9 mouse cellular contexts compared by ENCODE assay signal in the genomic region with DNA sequence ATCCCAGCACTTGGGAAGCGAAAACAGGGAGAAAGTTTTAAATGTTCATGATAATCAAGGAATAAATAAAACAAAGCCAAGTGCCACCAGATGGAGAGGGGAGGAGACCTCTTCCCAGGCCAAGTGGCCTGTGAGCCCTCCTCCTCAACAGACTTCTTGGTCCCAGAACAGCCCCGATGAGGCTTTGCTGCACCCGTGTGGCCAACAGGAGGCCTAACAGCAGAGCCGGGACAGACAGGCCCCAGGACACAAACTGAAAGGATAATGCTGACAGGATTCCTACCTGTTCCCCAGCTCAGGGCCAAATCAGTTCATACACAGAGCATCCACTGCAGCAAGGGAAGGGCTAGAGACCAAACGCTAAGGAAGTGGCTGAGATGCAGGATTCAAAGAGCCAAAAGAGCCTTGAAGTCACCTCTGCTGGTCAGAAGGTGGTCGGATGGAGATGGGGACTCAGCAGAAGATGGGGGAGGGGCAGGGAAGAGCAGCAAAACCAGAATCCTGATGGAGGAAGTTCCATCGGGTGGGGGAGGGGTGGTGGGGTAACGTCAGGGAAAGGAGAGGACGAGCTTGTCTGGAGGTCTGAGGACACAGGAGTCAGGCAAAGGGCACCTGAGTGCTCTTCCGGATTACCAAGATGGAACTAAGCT. TPM values are rescaled to one million over a fixed set of nuclear protein-coding genes. Genes with fewer than 3 reads are reported as not detected.
DNase-seq lines count a peak whose midpoint lies in the region; ATAC-seq and TF ChIP-seq lines count a peak whose summit lies in the region.
"Had no signal": no experiment of that assay in that cellular context is flagged by ENCODE, and none has a peak within 500 bp of the region (broad histone marks: within the 10 kb centered on the region; RNA-seq: fewer than 3 reads in every experiment).

No protein-coding gene starts in this region.

- H3K4me3 ChIP-seq in cerebellum, adult 2 months (replicated peaks; ENCODE audit: insufficient read depth, low read depth, low read length), result no peak overlapping the region
- H3K4me3 ChIP-seq in hindbrain, postnatal 0 days (ENCODE audit: low read length), result no peak overlapping the region
- no peak overlapping the region for H3K4me3 ChIP-seq in midbrain, embryonic 13.5 days (replicated peaks)
- H3K4me3 ChIP-seq: limb, embryonic 15.5 days had no signal

- H3K4me2 ChIP-seq in hindbrain, postnatal 0 days (ENCODE audit: low read depth, low read length), result no peak overlapping the region
- H3K4me2 ChIP-seq in midbrain, embryonic 13.5 days (replicated peaks), result no peak overlapping the region
- H3K4me2 ChIP-seq: limb, embryonic 15.5 days had no signal

- peak; percentile 68 to 76 for DNase-seq in left cerebral cortex, adult 18-20 months (ENCODE audit: low spot score in 2 of 2)
- no peak for DNase-seq in left cerebral cortex, adult 11 months (ENCODE audit: low spot score)
- DNase-seq in cerebellum, adult 2 months, result peak; percentile 70 to 71
- DNase-seq in forelimb bud, embryonic 11.5 days (ENCODE audit: low read depth, low spot score), result peak; percentile 67
- peak; percentile 86 for DNase-seq in hindbrain, postnatal 0 days (ENCODE audit: low spot score)
- peak; percentile 58 to 74 for DNase-seq in left cerebral cortex, postnatal 14 days (ENCODE audit: low spot score in 2 of 2)
- DNase-seq in testis, postnatal 10 days (ENCODE audit: low spot score), result peak; percentile 75

- H3K36me3 ChIP-seq in hindbrain, postnatal 0 days (ENCODE audit: insufficient read depth, low read length), result no peaks in the 10 kb centered on the region
- H3K36me3 ChIP-seq in midbrain, embryonic 13.5 days, result no peaks in the 10 kb centered on the region

- ATAC-seq in hindbrain, postnatal 0 days, result peak; percentile 86
- ATAC-seq in midbrain, embryonic 13.5 days, result peak; percentile 69

- no peak for TF ChIP-seq POLR2A in cerebellum, adult 2 months (IDR thresholded peaks at IDR 0.05; ENCODE audit: borderline replicate concordance, insufficient read depth, low read length)

- H3K4me1 ChIP-seq in cerebellum, adult 2 months (ENCODE audit: control insufficient read depth, insufficient read depth, low read length), result peaks cover 3% of the 10 kb centered on the region; the same call in 1 of the 2 replicates
- no peaks in the 10 kb centered on the region for H3K4me1 ChIP-seq in hindbrain, postnatal 0 days (ENCODE audit: insufficient read depth, low read length)
- H3K4me1 ChIP-seq in midbrain, embryonic 13.5 days (replicated peaks), result peaks cover 8% of the 10 kb centered on the region; the same call in 1 of the 2 replicates

- H3K27ac ChIP-seq in cerebellum, adult 2 months (ENCODE audit: insufficient read depth, low read length), result no peak overlapping the region
- H3K27ac ChIP-seq in hindbrain, postnatal 0 days, result no peak overlapping the region
- no peak overlapping the region for H3K27ac ChIP-seq in midbrain, embryonic 13.5 days
- H3K27ac ChIP-seq: limb, embryonic 15.5 days had no signal

- intact Hi-C loops in left cerebral cortex, postnatal 14 days (cut with DNase I), result loop anchor here (1.0 to 2.0 kb wide), 2 partner anchors 255 to 298 kb away; no protein-coding TSS in a partner anchor

- H3K27me3 ChIP-seq in cerebellum, adult 2 months (ENCODE audit: control insufficient read depth, insufficient read depth, low read length), result no peaks in the 10 kb centered on the region
- H3K27me3 ChIP-seq in hindbrain, postnatal 0 days (ENCODE audit: insufficient read depth, low read length), result no peaks in the 10 kb centered on the region
- H3K27me3 ChIP-seq in midbrain, embryonic 13.5 days, result no peaks in the 10 kb centered on the region
- H3K27me3 ChIP-seq: limb, embryonic 15.5 days had no signal

- no peak overlapping the region for H3K9ac ChIP-seq in hindbrain, postnatal 0 days (replicated peaks; ENCODE audit: low read length)
- H3K9ac ChIP-seq in midbrain, embryonic 13.5 days (replicated peaks), result no peak overlapping the region
- H3K9ac ChIP-seq: limb, embryonic 15.5 days had no signal

- 26% methylated on average over 10 of the region's 10 CpGs for WGBS in cerebellum, adult 2 months
- WGBS in hindbrain, postnatal 0 days, result 27% methylated on average over 10 of the region's 10 CpGs
- 26% methylated on average over 10 of the region's 10 CpGs for WGBS in midbrain, embryonic 13.5 days

- peak; percentile 97 for TF ChIP-seq CTCF in cerebellum, adult 2 months (IDR thresholded peaks at IDR 0.05; ENCODE audit: borderline replicate concordance, insufficient read depth, low read depth, low read length)
- TF ChIP-seq CTCF in hindbrain, postnatal 0 days (IDR thresholded peaks at IDR 0.05; ENCODE audit: low read depth), result peak; percentile 95

- H3K9me3 ChIP-seq in hindbrain, postnatal 0 days (ENCODE audit: low read length), result no peaks in the 10 kb centered on the region
- no peaks in the 10 kb centered on the region for H3K9me3 ChIP-seq in midbrain, embryonic 13.5 days
- H3K9me3 ChIP-seq: limb, embryonic 15.5 days had no signal

RNA-seq across cellular contexts. Expression of a gene that starts 51.9 kb away (rescaled TPM):
- 10 to 100 TPM; 84.9 to 85.1 TPM for total RNA-seq in left cerebral cortex, adult 18-20 months (2021)
- 7.2 and 7.5 TPM in 2 replicates for polyA plus RNA-seq in cerebellum, adult 2 months (2012; rRNA removed)
- 20.1 and 22.3 TPM in 2 replicates for total RNA-seq in hindbrain, postnatal 0 days (2014; rRNA removed)
- polyA plus RNA-seq in hindbrain, postnatal 0 days (2015; fragmentation: Nextera tagmentation; extraction: Ambion mirVana), result 4.4 and 4.5 TPM in 2 replicates
- total RNA-seq in left cerebral cortex, postnatal 14 days (2021), result 10 to 100 TPM; 62.4 to 68.7 TPM
- 4.8 and 6.4 TPM in 2 replicates for polyA plus RNA-seq in midbrain, embryonic 13.5 days (2015; fragmentation: Nextera tagmentation; extraction: Ambion mirVana)
